Mouse (Mus musculus) frontal cortex, adult 2 months (tissue): ENCODE data around the gene Gm13691. TPM values are rescaled to one million over a fixed set of nuclear protein-coding genes. Genes with fewer than 3 reads are reported as not detected.
"Not testable (repeated sequence)": the region's sequence is repeated elsewhere in the genome, so short reads cannot be mapped to it uniquely, and the experiment has no call there.

Source experiments
- DNase-seq, 2 experiments: peaks; one replicate each; pipeline ENCODE4 v3.0.0; 2022; ENCODE audit warnings: low spot score in 1 of 2; ENCODE audit errors: extremely low spot score in 1 of 2
- polyA plus RNA-seq: library from polyadenylated mRNA; depleted of rRNA; stranded (reverse); fragments of >200 nt; gene quantifications from 2 replicates; pipeline ENCODE4 v1.2.3, GENCODE M21; 2012; rRNA removed

The Gm13691 gene
- polyA plus RNA-seq, 1 experiment: not detected

GRCm38 (mm10) chr2:84025217-84025616 is 34.9 kb downstream of the Gm13691 start:
- no peak for DNase-seq

- DNase-seq: peak; percentile 13 to 53
These were observed 42.2 kb downstream of the Gm13691 start for GRCm38 (mm10) chr2:84032505-84032904.

GRCm38 (mm10) chr2:84035997-84036396 is 45.6 kb downstream of the Gm13691 start:
- DNase-seq: no peak

GRCm38 (mm10) chr2:84037304-84037703 is 47.0 kb downstream of the Gm13691 start:
- DNase-seq: no peak

GRCm38 (mm10) chr2:84037943-84038342 is 47.6 kb downstream of the Gm13691 start:
- not testable (repeated sequence) for DNase-seq

GRCm38 (mm10) chr2:84039277-84039676 is 48.9 kb downstream of the Gm13691 start:
- no peak for DNase-seq

Other genes starting within 250 kb of the Gm13691 start
- gene Fam171b, start 177.9 kb upstream of the Gm13691 start, polyA plus RNA-seq: 199 and 209 TPM in 2 replicates
- not detected in 2 replicates for gene Zswim2, start 49.3 kb upstream of the Gm13691 start, polyA plus RNA-seq
- gene Gm13698, start 34.9 kb upstream of the Gm13691 start, polyA plus RNA-seq: not detected in 2 replicates
- gene Gm13693, start 29.1 kb upstream of the Gm13691 start, polyA plus RNA-seq: not detected in 2 replicates
- not detected in 2 replicates for gene Gm13695, start 23.2 kb upstream of the Gm13691 start, polyA plus RNA-seq
- not detected in 2 replicates for gene Gm13696, start 17.4 kb upstream of the Gm13691 start, polyA plus RNA-seq
- gene Gm13694, start 11.6 kb upstream of the Gm13691 start, polyA plus RNA-seq: not detected in 2 replicates
- gene Gm13697, start 5.8 kb upstream of the Gm13691 start, polyA plus RNA-seq: not detected in 2 replicates